Mouse (Mus musculus): ENCODE data around the gene Gm2016. TPM values are rescaled to one million over a fixed set of nuclear protein-coding genes. Genes with fewer than 3 reads are reported as not detected.
A peak's percentile ranks its signal among the peaks of the same experiment; 100 is the strongest.
"Not testable (repeated sequence)": the region's sequence is repeated elsewhere in the genome, so short reads cannot be mapped to it uniquely, and the experiment has no call there.

The Gm2016 gene
- total RNA-seq (2012; rRNA removed) (not detected in 2 replicates), polyA plus RNA-seq (2012; ENCODE audit: insufficient read depth in 1 of 2, insufficient read length in 2 of 2, low read depth in 1 of 2, low replicate concordance in 2 of 2, missing spikeins in 1 of 2) (under 1 TPM in 1 of 2 experiments, not detected in 1; 0.04 TPM)

GRCm38 (mm10) chr12:87873772-87874171, at the start of gene Gm2016:
Gene Gm2016 (plus strand): TSS chr12:87874072.
- not testable (repeated sequence) for H3K36me3 ChIP-seq (ENCODE audit: control insufficient read depth in 1 of 2, insufficient read depth in 2 of 2, low read length in 2 of 2); DNase-seq (ENCODE audit: low read depth, low spot score); H3K9me3 ChIP-seq (replicated peaks; ENCODE audit: insufficient read depth, low read length); H3K4me3 ChIP-seq (ENCODE audit: control insufficient read depth in 1 of 2, insufficient read depth in 1 of 2, low read depth in 2 of 2, low read length in 2 of 2); H3K27me3 ChIP-seq (ENCODE audit: control insufficient read depth in 1 of 2, insufficient read depth in 2 of 2, low read length in 2 of 2); H3K4me1 ChIP-seq (ENCODE audit: control insufficient read depth in 1 of 2, insufficient read depth in 2 of 2, low read length in 2 of 2); H3K79me2 ChIP-seq (ENCODE audit: control insufficient read depth, insufficient read depth, low read length, poor library complexity); H3K27ac ChIP-seq (ENCODE audit: control insufficient read depth, low read depth, low read length); H3K9ac ChIP-seq (ENCODE audit: control insufficient read depth, low read depth, low read length, poor library complexity, severe bottlenecking)

- H3K27me3 ChIP-seq (ENCODE audit: control insufficient read depth in 1 of 2, insufficient read depth in 2 of 2, low read length in 2 of 2); H3K79me2 ChIP-seq (ENCODE audit: control insufficient read depth, insufficient read depth, low read length, poor library complexity); H3K36me3 ChIP-seq (ENCODE audit: control insufficient read depth in 1 of 2, insufficient read depth in 2 of 2, low read length in 2 of 2); DNase-seq (ENCODE audit: low read depth, low spot score); H3K9me3 ChIP-seq (replicated peaks; ENCODE audit: insufficient read depth, low read length); H3K27ac ChIP-seq (ENCODE audit: control insufficient read depth, low read depth, low read length); H3K4me3 ChIP-seq (ENCODE audit: control insufficient read depth in 1 of 2, insufficient read depth in 1 of 2, low read depth in 2 of 2, low read length in 2 of 2); H3K4me1 ChIP-seq (ENCODE audit: control insufficient read depth in 1 of 2, insufficient read depth in 2 of 2, low read length in 2 of 2); H3K9ac ChIP-seq (ENCODE audit: control insufficient read depth, low read depth, low read length, poor library complexity, severe bottlenecking): not testable (repeated sequence)
Observed at GRCm38 (mm10) chr12:87842239-87842638, 31.6 kb upstream of the Gm2016 start, which contains the start of gene Gm2001. Gene Gm2001 (minus strand): TSS chr12:87842339.

GRCm38 (mm10) chr12:87850657-87851056, 23.2 kb upstream of the Gm2016 start:
- not testable (repeated sequence) for H3K27me3 ChIP-seq (ENCODE audit: control insufficient read depth in 1 of 2, insufficient read depth in 2 of 2, low read length in 2 of 2); DNase-seq (ENCODE audit: low read depth, low spot score); H3K9me3 ChIP-seq (replicated peaks; ENCODE audit: insufficient read depth, low read length)

GRCm38 (mm10) chr12:87856067-87856466, 17.8 kb upstream of the Gm2016 start:
- not testable (repeated sequence) for H3K9me3 ChIP-seq (replicated peaks; ENCODE audit: insufficient read depth, low read length); H3K79me2 ChIP-seq (ENCODE audit: control insufficient read depth, insufficient read depth, low read length, poor library complexity); H3K9ac ChIP-seq (ENCODE audit: control insufficient read depth, low read depth, low read length, poor library complexity, severe bottlenecking); H3K4me3 ChIP-seq (ENCODE audit: control insufficient read depth in 1 of 2, insufficient read depth in 1 of 2, low read depth in 2 of 2, low read length in 2 of 2); H3K27me3 ChIP-seq (ENCODE audit: control insufficient read depth in 1 of 2, insufficient read depth in 2 of 2, low read length in 2 of 2)
- peaks cover 12 to 13% of the 10 kb centered on the region in 2 experiments for H3K4me1 ChIP-seq (ENCODE audit: control insufficient read depth in 1 of 2, insufficient read depth in 2 of 2, low read length in 2 of 2)
- peak; percentile 83 for DNase-seq (ENCODE audit: low read depth, low spot score)
- peak; percentile 71 for TF ChIP-seq GATA1 (IDR thresholded peaks at IDR 0.05; ENCODE audit: low read depth, low read length)
- peak; percentile 67 for TF ChIP-seq TAL1 (IDR thresholded peaks at IDR 0.05; ENCODE audit: low read length)
- TF ChIP-seq EP300 (IDR thresholded peaks at IDR 0.05; ENCODE audit: low read depth in 1 of 2, low read length in 2 of 2): peak; percentile 76 to 86
- peak; percentile 46; the same call in 1 of the 2 replicates for TF ChIP-seq CHD2 (IDR thresholded peaks at IDR 0.05; ENCODE audit: low read length)
- peak; percentile 62 for TF ChIP-seq ETS1 (IDR thresholded peaks at IDR 0.05; ENCODE audit: low read depth, low read length)
- TF ChIP-seq RCOR1 (IDR thresholded peaks at IDR 0.05; ENCODE audit: low read depth, low read length): peak; percentile 57; the same call in 1 of the 2 replicates
- TF ChIP-seq MYB (IDR thresholded peaks at IDR 0.05; ENCODE audit: low read depth, low read length): peak; percentile 65; the same call in 1 of the 2 replicates
- TF ChIP-seq TCF12 (IDR thresholded peaks at IDR 0.05; ENCODE audit: low read depth, low read length): peak; percentile 74
- 0 out of 2 replicates have a peak, but pooled peaks have one; percentile 22 for TF ChIP-seq TBP (IDR thresholded peaks at IDR 0.05; ENCODE audit: low read depth, low read length)
- peak; percentile 64 for TF ChIP-seq SIN3A (IDR thresholded peaks at IDR 0.05; ENCODE audit: low read length)
- H3K27ac ChIP-seq (ENCODE audit: control insufficient read depth, low read depth, low read length): peak overlapping the region; percentile 84
- peaks cover 0 to 12% of the 10 kb centered on the region in 2 experiments; a peak in 2 of 4 replicates for H3K36me3 ChIP-seq (ENCODE audit: control insufficient read depth in 1 of 2, insufficient read depth in 2 of 2, low read length in 2 of 2)

More at GRCm38 (mm10) chr12:87850657-87851056, 23.2 kb upstream of the Gm2016 start:
- not testable (repeated sequence) for H3K36me3 ChIP-seq (ENCODE audit: control insufficient read depth in 1 of 2, insufficient read depth in 2 of 2, low read length in 2 of 2); H3K79me2 ChIP-seq (ENCODE audit: control insufficient read depth, insufficient read depth, low read length, poor library complexity); H3K27ac ChIP-seq (ENCODE audit: control insufficient read depth, low read depth, low read length); H3K4me1 ChIP-seq (ENCODE audit: control insufficient read depth in 1 of 2, insufficient read depth in 2 of 2, low read length in 2 of 2); H3K9ac ChIP-seq (ENCODE audit: control insufficient read depth, low read depth, low read length, poor library complexity, severe bottlenecking); H3K4me3 ChIP-seq (ENCODE audit: control insufficient read depth in 1 of 2, insufficient read depth in 1 of 2, low read depth in 2 of 2, low read length in 2 of 2)
